Mouse (Mus musculus): ENCODE measurements around the gene Ptgir. TPM values are rescaled to one million over a fixed set of nuclear protein-coding genes. Genes with fewer than 3 reads are reported as not detected.

The Ptgir gene
- total RNA-seq, 2 experiments from 2014 or later, result 2.6 to 3.3 TPM

- DNase-seq (ENCODE audit: low spot score in 2 of 2), result peak; percentile 86 to 89
Measured at GRCm38 (mm10) chr7:16890944-16891343, 15.3 kb upstream of the Ptgir start.

- DNase-seq (ENCODE audit: low spot score in 2 of 2), result peak; percentile 80 to 88
Measured at GRCm38 (mm10) chr7:16891641-16892351, 14.5 kb upstream of the Ptgir start, which contains the start of gene Gng8. Gng8 (plus strand) TSS chr7:16891786.

- no peak for DNase-seq (ENCODE audit: low spot score in 2 of 2)
Measured at GRCm38 (mm10) chr7:16892352-16892730, 13.9 kb upstream of the Ptgir start.

GRCm38 (mm10) chr7:16893612-16894011 is 12.7 kb upstream of the Ptgir start:
- no peak for DNase-seq (ENCODE audit: low spot score in 2 of 2)

- no peak for DNase-seq (ENCODE audit: low spot score in 2 of 2)
Measured at GRCm38 (mm10) chr7:16894279-16894678, 12.0 kb upstream of the Ptgir start.

- DNase-seq (ENCODE audit: low spot score in 2 of 2), result peak; percentile 57 to 83
Measured at GRCm38 (mm10) chr7:16895000-16895399, 11.3 kb upstream of the Ptgir start.

- DNase-seq (ENCODE audit: low spot score in 2 of 2), result no peak
Measured at GRCm38 (mm10) chr7:16895511-16895910, 10.8 kb upstream of the Ptgir start.

- no peak for DNase-seq (ENCODE audit: low spot score in 2 of 2)
Measured at GRCm38 (mm10) chr7:16900526-16900925, 5.8 kb upstream of the Ptgir start.

- no peak for DNase-seq (ENCODE audit: low spot score in 2 of 2)
Measured at GRCm38 (mm10) chr7:16903439-16903955, 2.8 kb upstream of the Ptgir start.

GRCm38 (mm10) chr7:16904120-16904675 is 2.1 kb upstream of the Ptgir start:
- no peak for DNase-seq (ENCODE audit: low spot score in 2 of 2)

- peak in 1 of 2 experiments; percentile 40 for DNase-seq (ENCODE audit: low spot score in 2 of 2)
Measured at GRCm38 (mm10) chr7:16905491-16906021, 734 bp upstream of the Ptgir start.

GRCm38 (mm10) chr7:16906889-16907559 is 734 bp downstream of the Ptgir start:
- DNase-seq (ENCODE audit: low spot score in 2 of 2), result no peak

- no peak for DNase-seq (ENCODE audit: low spot score in 2 of 2)
Measured at GRCm38 (mm10) chr7:16907842-16908241, 1.6 kb downstream of the Ptgir start.

- no peak for DNase-seq (ENCODE audit: low spot score in 2 of 2)
Measured at GRCm38 (mm10) chr7:16908367-16908766, 2.1 kb downstream of the Ptgir start.

GRCm38 (mm10) chr7:16908859-16909258 is 2.6 kb downstream of the Ptgir start:
- no peak for DNase-seq (ENCODE audit: low spot score in 2 of 2)

GRCm38 (mm10) chr7:16909909-16910308 is 3.6 kb downstream of the Ptgir start:
- DNase-seq (ENCODE audit: low spot score in 2 of 2), result peak in 1 of 2 experiments; percentile 17

- no peak for DNase-seq (ENCODE audit: low spot score in 2 of 2)
Measured at GRCm38 (mm10) chr7:16911904-16912303, 5.6 kb downstream of the Ptgir start.

GRCm38 (mm10) chr7:16912360-16912759 is 6.1 kb downstream of the Ptgir start:
- DNase-seq (ENCODE audit: low spot score in 2 of 2), result peak in 1 of 2 experiments; percentile 47

- DNase-seq (ENCODE audit: low spot score in 2 of 2), result peak in 1 of 2 experiments; percentile 72
Measured at GRCm38 (mm10) chr7:16913806-16914452, 7.6 kb downstream of the Ptgir start.

GRCm38 (mm10) chr7:16914453-16915343 is 8.4 kb downstream of the Ptgir start:
- DNase-seq (ENCODE audit: low spot score in 2 of 2), result no peak
